Mouse (Mus musculus) erythroblast, embryonic 14.5 days (primary cell): Measurements from ENCODE around the gene Apeh. TPM values are rescaled to one million over a fixed set of nuclear protein-coding genes. Genes with fewer than 3 reads are reported as not detected.
"Not testable (repeated sequence)": the region's sequence is repeated elsewhere in the genome, so short reads cannot be mapped to it uniquely, and the experiment has no call there.

Experiments
- H3K27me3 ChIP-seq: 2 replicates; pipeline ENCODE4 v1.6.1; 2012; ENCODE audit warnings: inconsistent platforms; ENCODE audit not compliant: control insufficient read depth
- H3K36me3 ChIP-seq: 2 replicates; pipeline ENCODE4 v1.6.1; 2012; ENCODE audit warnings: mild to moderate bottlenecking, inconsistent platforms; ENCODE audit not compliant: control insufficient read depth
- H3K4me1 ChIP-seq: 2 replicates; pipeline ENCODE4 v1.6.1; 2012; ENCODE audit warnings: inconsistent platforms; ENCODE audit not compliant: control insufficient read depth
- H3K4me3 ChIP-seq: replicated peaks from 2 replicates; pipeline ENCODE3; 2012; ENCODE audit warnings: moderate library complexity, mild to moderate bottlenecking, inconsistent platforms
- H3K9me3 ChIP-seq: 2 replicates; pipeline ENCODE4 v1.6.1; 2012; ENCODE audit warnings: low read length, inconsistent platforms, mixed read lengths; ENCODE audit not compliant: control insufficient read depth
- GATA1 ChIP-seq: IDR thresholded peaks from 2 replicates; pipeline ENCODE4 v1.6.1; 2012; ENCODE audit warnings: low read length, inconsistent platforms, mixed read lengths
- TAL1 ChIP-seq: IDR thresholded peaks from 3 replicates; pipeline ENCODE4 v1.6.1; 2012; ENCODE audit warnings: low read length, inconsistent platforms, mixed read lengths
- polyA plus RNA-seq: library from polyadenylated mRNA; stranded (reverse); fragments of >175 nt; gene quantifications from 2 replicates; pipeline ENCODE4 v1.2.3, GENCODE M21; 2012

Apeh gene
- 47.5 and 65.3 TPM in 2 replicates for polyA plus RNA-seq

DNA sequence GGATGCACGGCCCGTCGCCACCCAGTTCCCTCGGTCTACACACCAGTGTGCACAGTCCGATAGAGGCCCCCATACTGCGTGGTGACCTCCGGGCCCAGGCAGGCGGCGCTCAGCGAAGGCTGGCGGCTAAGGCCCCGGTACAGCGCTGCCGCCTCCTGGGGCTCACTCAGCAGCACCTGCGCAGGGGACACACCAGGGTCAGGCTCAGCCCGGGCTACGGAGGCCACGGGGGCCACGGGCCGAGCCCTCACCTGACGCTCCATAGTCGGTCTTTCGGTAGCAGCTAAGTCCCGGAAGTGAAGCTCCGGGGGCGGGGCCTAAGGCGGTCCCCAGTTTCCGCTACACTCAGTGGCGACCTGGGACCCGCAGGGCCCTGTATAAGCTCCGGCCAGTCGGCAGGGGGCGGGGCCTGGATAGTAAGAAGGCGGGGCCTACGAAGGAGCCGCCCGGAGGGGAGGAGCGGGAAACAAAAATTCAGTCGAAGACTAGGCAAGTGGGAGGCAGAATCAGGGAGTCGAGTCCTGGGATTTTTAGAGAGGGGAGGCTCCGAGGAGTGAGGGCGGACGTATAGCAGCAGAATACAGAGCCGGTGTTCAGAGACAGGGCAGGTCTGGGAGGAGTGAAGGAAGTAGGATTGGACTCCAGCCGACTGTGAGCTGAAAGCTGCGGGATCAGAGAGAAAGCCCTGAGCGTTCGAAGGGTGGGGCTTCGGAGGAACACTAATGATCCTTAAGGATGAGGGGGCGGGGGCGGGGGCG, at the start of gene Apeh:
Gene Apeh (minus strand): TSS at position 423 of the 758 bp plus-strand sequence.
- Histone ChIP-seq H3K27me3 (no peaks in the 10 kb centered on the region), H3K9me3 (no peaks in the 10 kb centered on the region), H3K4me1 (peaks cover 85% of the 10 kb centered on the region), H3K36me3 (peaks cover 86% of the 10 kb centered on the region), H3K4me3 (peak within 1 kb of the TSS; percentile 86)
- TF ChIP-seq TAL1 (no peak), GATA1 (no peak)

DNA sequence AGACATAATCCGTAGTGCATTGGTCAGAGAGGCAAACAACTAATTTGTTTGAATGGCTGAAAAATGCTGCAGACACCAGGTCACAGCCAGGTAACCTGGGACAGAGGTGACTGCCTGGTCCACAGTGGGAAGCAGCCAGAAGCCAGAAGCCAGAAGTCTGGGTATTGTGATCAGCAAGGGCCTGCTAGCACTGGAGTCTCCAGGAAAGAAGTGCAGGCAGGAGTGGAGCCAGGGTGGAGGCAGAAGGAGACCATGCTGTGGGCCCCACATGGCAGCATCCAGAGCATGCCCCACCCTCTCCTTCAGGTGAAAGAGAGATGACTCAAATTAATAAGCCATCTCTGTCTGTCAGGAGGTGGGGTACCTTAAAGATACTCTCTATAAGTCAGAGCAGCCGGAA, 49.1 kb upstream of the Apeh start:
- TF ChIP-seq GATA1 (no peak), TAL1 (no peak)
- H3K9me3 ChIP-seq, result no peaks in the 10 kb centered on the region
- no peak overlapping the region for H3K4me3 ChIP-seq
- peaks cover 2% of the 10 kb centered on the region for H3K4me1 ChIP-seq
- H3K36me3 ChIP-seq, result no peaks in the 10 kb centered on the region
- peaks cover 7% of the 10 kb centered on the region; the same call in 1 of the 2 replicates for H3K27me3 ChIP-seq

- Histone ChIP-seq H3K4me3 (no peak overlapping the region), H3K9me3 (no peaks in the 10 kb centered on the region), H3K27me3 (peaks cover 23% of the 10 kb centered on the region), H3K36me3 (no peaks in the 10 kb centered on the region), H3K4me1 (peaks cover 2% of the 10 kb centered on the region)
- TF ChIP-seq GATA1 (no peak), TAL1 (no peak)
These were observed 47.0 kb upstream of the Apeh start for GRCm38 (mm10) chr9:108141387-108141786.

GRCm38 (mm10) chr9:108139963-108140695, 45.7 kb upstream of the Apeh start:
- H3K9me3 ChIP-seq, result no peaks in the 10 kb centered on the region
- TF ChIP-seq TAL1 (no peak), GATA1 (no peak)
- peaks cover 25% of the 10 kb centered on the region for H3K27me3 ChIP-seq
- H3K4me3 ChIP-seq, result no peak overlapping the region
- no peaks in the 10 kb centered on the region for H3K36me3 ChIP-seq
- peaks cover 2% of the 10 kb centered on the region for H3K4me1 ChIP-seq

- no peak for TF ChIP-seq TAL1
- no peak for TF ChIP-seq GATA1
- H3K4me3 ChIP-seq, result no peak overlapping the region
- no peaks in the 10 kb centered on the region for H3K4me1 ChIP-seq
- H3K9me3 ChIP-seq, result no peaks in the 10 kb centered on the region
- H3K27me3 ChIP-seq, result peaks cover 27% of the 10 kb centered on the region
- no peaks in the 10 kb centered on the region for H3K36me3 ChIP-seq
These were observed 45.0 kb upstream of the Apeh start for GRCm38 (mm10) chr9:108139169-108139962.

DNA sequence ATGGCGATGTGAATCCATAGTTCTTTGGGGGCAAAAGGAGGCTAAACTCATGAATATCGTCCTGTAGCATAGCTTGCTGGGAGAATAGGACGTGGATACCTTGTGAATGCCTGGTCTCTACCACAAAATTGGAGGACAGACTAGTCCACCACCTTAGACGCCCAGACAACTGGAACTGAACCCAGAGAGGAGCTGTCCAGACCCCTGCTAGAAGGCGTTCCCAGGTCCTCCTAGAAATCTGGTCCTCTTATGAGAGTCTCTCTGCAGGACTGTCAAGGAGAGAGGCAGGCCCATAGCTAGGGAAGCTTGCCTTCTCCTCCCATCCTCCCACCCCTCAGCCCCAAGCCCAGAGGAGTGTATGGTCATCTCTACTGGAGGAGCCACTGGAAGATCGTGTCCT, 43.7 kb upstream of the Apeh start:
- Histone ChIP-seq H3K36me3 (no peaks in the 10 kb centered on the region), H3K4me1 (peaks cover 3% of the 10 kb centered on the region; the same call in 1 of the 2 replicates), H3K4me3 (no peak overlapping the region), H3K9me3 (no peaks in the 10 kb centered on the region), H3K27me3 (peaks cover 31% of the 10 kb centered on the region)
- no peak for TF ChIP-seq GATA1
- TF ChIP-seq TAL1, result no peak

DNA sequence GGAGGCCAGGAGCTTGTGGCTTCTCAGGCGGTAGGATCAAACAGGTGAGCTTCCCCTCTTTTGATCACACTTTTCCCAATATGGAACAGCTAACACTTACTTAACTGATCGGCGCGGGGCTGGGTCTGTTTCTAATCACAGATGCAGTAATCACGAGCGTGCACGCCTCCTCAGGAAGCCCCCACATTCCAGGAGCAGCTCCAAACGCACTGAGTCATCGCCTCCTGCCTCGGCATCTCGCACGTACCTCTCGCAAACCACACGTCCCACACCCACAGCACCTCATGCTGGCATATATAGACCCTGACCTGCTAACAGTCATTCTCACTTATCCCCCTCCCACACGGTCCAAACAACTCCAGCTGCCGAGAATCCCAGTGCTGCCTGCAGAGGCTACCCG, 43.1 kb upstream of the Apeh start:
- peaks cover 31% of the 10 kb centered on the region for H3K27me3 ChIP-seq
- peaks cover 3% of the 10 kb centered on the region; the same call in 1 of the 2 replicates for H3K4me1 ChIP-seq
- no peak overlapping the region for H3K4me3 ChIP-seq
- no peak for TF ChIP-seq TAL1
- no peaks in the 10 kb centered on the region for H3K9me3 ChIP-seq
- no peaks in the 10 kb centered on the region for H3K36me3 ChIP-seq

DNA sequence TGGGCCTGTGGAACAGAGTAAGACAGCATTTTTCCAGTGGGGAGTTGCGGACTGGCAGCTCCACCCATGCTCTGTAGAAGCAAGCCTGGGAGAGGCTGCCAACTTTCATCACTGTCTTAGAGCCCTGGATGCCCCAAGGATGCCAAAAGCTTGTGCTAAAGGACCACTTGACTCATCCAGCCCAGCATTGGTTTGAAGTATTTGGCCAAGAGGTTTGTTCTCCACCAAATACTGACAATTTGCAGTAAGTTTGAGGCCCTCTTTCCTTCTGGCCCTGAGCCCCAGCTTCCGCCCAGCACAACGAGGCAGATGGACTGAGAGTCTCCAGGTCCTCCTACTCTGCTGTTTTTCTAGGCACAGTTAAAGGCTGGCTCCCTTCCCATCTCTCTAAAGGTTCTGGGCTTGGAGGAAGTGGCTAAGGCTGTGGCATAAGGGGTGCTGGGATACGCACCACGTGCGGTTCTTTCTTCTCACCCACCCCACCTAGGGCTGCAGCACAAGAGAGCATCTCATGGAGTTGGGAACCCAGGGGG, 42.6 kb upstream of the Apeh start:
- Histone ChIP-seq H3K36me3 (no peaks in the 10 kb centered on the region), H3K4me1 (peaks cover 3% of the 10 kb centered on the region; the same call in 1 of the 2 replicates), H3K27me3 (peaks cover 31% of the 10 kb centered on the region), H3K9me3 (no peaks in the 10 kb centered on the region), H3K4me3 (no peak overlapping the region)
- no peak for TF ChIP-seq GATA1
- no peak for TF ChIP-seq TAL1

DNA sequence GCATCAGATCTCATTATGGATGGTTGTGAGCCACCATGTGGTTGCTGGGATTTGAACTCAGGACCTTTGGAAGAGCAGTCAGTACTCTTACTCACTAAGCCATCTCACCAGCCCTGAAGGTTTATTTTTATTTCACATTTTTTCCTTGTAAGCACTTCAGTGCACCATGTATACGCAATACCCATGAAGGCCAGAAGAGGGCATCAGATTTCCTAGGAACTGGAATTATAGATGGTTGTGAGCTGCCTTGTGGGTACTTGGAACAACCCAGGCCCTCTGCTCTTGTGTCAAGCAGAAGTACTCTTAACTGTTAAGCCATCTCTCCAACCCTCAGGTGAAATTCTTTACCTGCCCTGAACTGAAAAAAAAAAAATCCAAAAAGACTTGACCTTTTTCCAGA, 41.8 kb upstream of the Apeh start:
- Histone ChIP-seq H3K9me3 (no peaks in the 10 kb centered on the region), H3K4me1 (peaks cover 6% of the 10 kb centered on the region; the same call in 1 of the 2 replicates), H3K36me3 (no peaks in the 10 kb centered on the region), H3K27me3 (peaks cover 31% of the 10 kb centered on the region), H3K4me3 (no peak overlapping the region)
- TF ChIP-seq GATA1 (no peak), TAL1 (no peak)

DNA sequence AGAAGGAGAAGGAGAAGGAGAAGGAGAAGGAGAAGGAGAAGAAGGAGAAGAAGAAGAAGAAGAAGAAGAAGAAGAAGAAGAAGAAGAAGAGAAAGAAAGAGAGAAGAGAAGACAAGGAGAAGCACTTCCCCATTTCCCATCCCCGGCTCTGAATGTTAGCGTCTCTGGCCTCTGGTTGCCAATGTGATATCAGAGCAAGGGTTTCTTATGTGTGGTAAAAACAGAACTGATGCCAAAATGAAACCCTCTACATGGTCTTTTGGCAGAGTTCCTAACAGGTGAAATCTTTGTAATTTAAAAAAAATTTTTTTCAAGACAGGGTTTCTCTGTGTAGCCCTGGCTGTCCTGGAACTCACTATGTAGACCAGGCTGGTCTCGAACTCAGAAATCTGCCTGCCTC, 41.3 kb upstream of the Apeh start:
- not testable (repeated sequence) for H3K4me3 ChIP-seq, H3K9me3 ChIP-seq, H3K4me1 ChIP-seq, H3K36me3 ChIP-seq
- peaks cover 31% of the 10 kb centered on the region for H3K27me3 ChIP-seq
